Mouse (Mus musculus) cerebellum, postnatal 25 days (tissue): ENCODE measurements around the gene Gm20403.
A peak's percentile ranks its signal among the peaks of the same experiment; 100 is the strongest.
"Not testable (repeated sequence)": the region's sequence is repeated elsewhere in the genome, so short reads cannot be mapped to it uniquely, and the experiment has no call there.

Experiments
- DNase-seq, 2 experiments: peaks; one replicate each; pipeline ENCODE4 v3.0.0; 2021; ENCODE audit warnings: mixed read lengths in 2 of 2

The Gm20403 gene

GRCm38 (mm10) chr12:54986052-54986717 is at the start of gene Gm20403:
TSS of gene Gm20403 (minus strand) at chr12:54986529.
- peak; percentile 55 to 61 for DNase-seq

GRCm38 (mm10) chr12:55027088-55027487 is 40.8 kb upstream of the Gm20403 start:
- DNase-seq: no peak

GRCm38 (mm10) chr12:55023284-55023683 is 37.0 kb upstream of the Gm20403 start:
- DNase-seq: no peak

GRCm38 (mm10) chr12:55019421-55019877 is 33.1 kb upstream of the Gm20403 start:
- DNase-seq: no peak

- no peak for DNase-seq
These were observed 30.9 kb upstream of the Gm20403 start for GRCm38 (mm10) chr12:55017119-55017721.

GRCm38 (mm10) chr12:55016339-55017118 is 30.2 kb upstream of the Gm20403 start:
- DNase-seq: no peak

GRCm38 (mm10) chr12:55015428-55015827 is 29.1 kb upstream of the Gm20403 start:
- DNase-seq: no peak

GRCm38 (mm10) chr12:55013626-55014398 is 27.5 kb upstream of the Gm20403 start, which contains the start of gene Baz1a:
TSS of gene Baz1a (minus strand) at chr12:55014348.
- DNase-seq: no peak

- DNase-seq: no peak
These were observed 26.7 kb upstream of the Gm20403 start for GRCm38 (mm10) chr12:55013031-55013430.

- DNase-seq: no peak
These were observed 21.2 kb upstream of the Gm20403 start for GRCm38 (mm10) chr12:55007361-55008008.

GRCm38 (mm10) chr12:55006071-55006470 is 19.7 kb upstream of the Gm20403 start:
- DNase-seq: no peak

GRCm38 (mm10) chr12:55004396-55004795 is 18.1 kb upstream of the Gm20403 start:
- no peak for DNase-seq

- DNase-seq: no peak
These were observed 17.5 kb upstream of the Gm20403 start for GRCm38 (mm10) chr12:55003843-55004242.

- not testable (repeated sequence) for DNase-seq
These were observed 16.2 kb upstream of the Gm20403 start for GRCm38 (mm10) chr12:55002532-55002931.

GRCm38 (mm10) chr12:54999016-54999690 is 12.8 kb upstream of the Gm20403 start:
- no peak for DNase-seq

- no peak for DNase-seq
These were observed 12.1 kb upstream of the Gm20403 start for GRCm38 (mm10) chr12:54998411-54998810.

- no peak for DNase-seq
These were observed 10.7 kb upstream of the Gm20403 start for GRCm38 (mm10) chr12:54996979-54997474.

- no peak for DNase-seq
These were observed 9.6 kb upstream of the Gm20403 start for GRCm38 (mm10) chr12:54995965-54996364.

- DNase-seq: no peak
These were observed 8.1 kb upstream of the Gm20403 start for GRCm38 (mm10) chr12:54994418-54994817.

GRCm38 (mm10) chr12:54994068-54994386 is 7.7 kb upstream of the Gm20403 start:
- DNase-seq: no peak

GRCm38 (mm10) chr12:54993246-54994067 is 7.1 kb upstream of the Gm20403 start:
- no peak for DNase-seq
